Mouse (Mus musculus): ENCODE results near the gene Tnfaip8l3. TPM values are rescaled to one million over a fixed set of nuclear protein-coding genes. Genes with fewer than 3 reads are reported as not detected.

Gene Tnfaip8l3
- polyA plus RNA-seq (2014; fragmentation: Illumina TruSeq; extraction: RNeasy Lipid Tissue Mini Kit (QIAGEN cat#74804); ENCODE audit: low read depth, low replicate concordance), result not detected

DNA sequence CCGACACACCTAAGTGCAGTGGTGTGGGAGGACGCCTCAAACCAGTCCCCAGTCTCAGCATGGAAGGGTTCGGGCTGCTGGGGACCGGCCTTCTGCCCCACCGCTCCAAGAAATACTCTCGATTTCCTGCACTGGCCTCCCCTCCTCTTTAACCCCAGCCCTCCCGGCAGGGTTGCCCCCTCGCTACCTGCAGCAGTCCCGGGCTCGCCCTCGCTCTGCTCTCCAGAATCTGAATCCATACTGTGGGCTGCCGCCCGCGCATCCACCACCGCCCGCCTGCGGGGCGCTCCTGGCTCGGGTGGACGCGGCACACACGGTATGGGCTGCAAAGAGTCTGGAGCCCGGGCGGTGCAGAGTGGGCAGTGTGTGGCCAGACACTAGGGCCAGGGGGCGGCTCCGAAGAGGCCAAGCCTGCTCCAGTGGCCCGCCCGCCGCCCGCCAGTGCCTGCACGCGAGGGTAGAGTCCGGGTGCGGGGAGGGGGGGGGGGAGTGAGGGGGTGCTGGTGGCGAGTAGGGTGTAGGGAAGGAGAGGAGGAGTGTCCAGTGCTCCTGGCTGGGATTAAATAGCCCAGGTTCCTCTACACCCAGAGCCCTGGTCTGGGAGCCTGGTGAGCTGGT lies at the start of gene Tnfaip8l3:
Gene Tnfaip8l3 (minus strand): TSS at position 357 of the 618 bp plus-strand sequence.

DNA sequence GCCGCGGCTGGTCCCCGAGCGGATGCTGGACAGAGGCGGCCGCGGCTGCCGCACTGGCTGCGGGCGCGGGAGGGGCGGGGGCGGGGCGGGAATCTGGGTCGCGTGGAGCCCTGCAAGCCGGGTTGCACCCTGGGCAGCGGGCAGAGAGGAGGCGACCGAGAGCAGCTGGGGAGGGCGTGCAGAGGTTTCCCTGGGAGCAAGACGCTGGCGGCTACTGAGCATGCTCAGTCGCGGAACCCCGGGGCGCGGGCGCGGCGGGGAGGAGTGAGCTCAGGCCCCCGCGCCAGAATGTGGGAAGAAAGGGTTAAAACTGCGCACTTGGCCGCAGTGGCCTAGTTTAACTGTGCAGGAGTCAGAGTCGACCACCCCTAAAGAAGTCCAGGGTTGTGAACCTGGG lies 93.1 kb downstream of the Tnfaip8l3 start, which contains the start of gene Elmod1:
Gene Elmod1 (minus strand): TSS at position 180 of the 397 bp plus-strand sequence.

Other genes with a start within 250 kb of the Tnfaip8l3 start
- gene Sln, start 218.2 kb downstream of the Tnfaip8l3 start, polyA plus RNA-seq (2014; fragmentation: Illumina TruSeq; extraction: RNeasy Lipid Tissue Mini Kit (QIAGEN cat#74804); ENCODE audit: low read depth, low replicate concordance), result not detected
- gene Elmod1, start 93.1 kb downstream of the Tnfaip8l3 start, polyA plus RNA-seq (2014; fragmentation: Illumina TruSeq; extraction: RNeasy Lipid Tissue Mini Kit (QIAGEN cat#74804); ENCODE audit: low read depth, low replicate concordance), result 0.21 TPM
- 6.2 TPM for gene Cyp19a1, start 199.7 kb upstream of the Tnfaip8l3 start, polyA plus RNA-seq (2014; fragmentation: Illumina TruSeq; extraction: RNeasy Lipid Tissue Mini Kit (QIAGEN cat#74804); ENCODE audit: low read depth, low replicate concordance)
- 0.27 TPM for gene Gldn, start 218.1 kb upstream of the Tnfaip8l3 start, polyA plus RNA-seq (2014; fragmentation: Illumina TruSeq; extraction: RNeasy Lipid Tissue Mini Kit (QIAGEN cat#74804); ENCODE audit: low read depth, low replicate concordance)